Mouse (Mus musculus) liver, embryonic 11.5 days (tissue): ENCODE data around the gene Slc2a9. TPM values are rescaled to one million over a fixed set of nuclear protein-coding genes. Genes with fewer than 3 reads are reported as not detected.

Source experiments
- ATAC-seq: fragments of 200-750 bp; cut with Nextera tagmentation; replicated peaks from 2 replicates; pipeline ENCODE4 v1.8.0; 2017; ENCODE audit warnings: moderate number of reproducible peaks, mild to moderate bottlenecking, moderate TSS enrichment, moderate library complexity; ENCODE audit not compliant: low FRiP score
- DNase-seq: peaks from one replicate; pipeline ENCODE4 v3.0.0-alpha.2; 2017; ENCODE audit warnings: low spot score
- H3K27ac ChIP-seq: fragments of 300-500 bp; sonication (generic); 2 replicates; pipeline ENCODE4 v1.5.1; 2014; ENCODE audit warnings: mild to moderate bottlenecking, low read depth, low read length, control low read depth
- H3K27me3 ChIP-seq: fragments of 300-500 bp; sonication (generic); replicated peaks from 2 replicates; pipeline ENCODE4 v1.6.1; 2014; ENCODE audit warnings: low read length, mixed read lengths; ENCODE audit not compliant: control insufficient read depth, insufficient read depth
- H3K36me3 ChIP-seq: fragments of 300-500 bp; sonication (generic); 2 replicates; pipeline ENCODE4 v1.6.1; 2014; ENCODE audit warnings: mild to moderate bottlenecking, low read length, moderate library complexity, mixed read lengths; ENCODE audit not compliant: control insufficient read depth, insufficient read depth
- H3K4me1 ChIP-seq: fragments of 300-500 bp; sonication (generic); replicated peaks from 2 replicates; pipeline ENCODE4 v1.6.1; 2014; ENCODE audit warnings: low read length, mixed read lengths; ENCODE audit not compliant: control insufficient read depth, insufficient read depth
- H3K4me2 ChIP-seq: fragments of 300-500 bp; sonication (generic); 2 replicates; pipeline ENCODE4 v1.6.1; 2014; ENCODE audit warnings: mild to moderate bottlenecking, control low read depth, moderate library complexity
- H3K4me3 ChIP-seq: fragments of 300-500 bp; sonication (generic); 2 replicates; pipeline ENCODE4 v1.5.1; 2014; ENCODE audit warnings: low read depth, low read length, control low read depth
- H3K9ac ChIP-seq: fragments of 300-500 bp; sonication (generic); 2 replicates; pipeline ENCODE4 v1.6.1; 2014; ENCODE audit warnings: low read depth, low read length, control low read depth
- H3K9me3 ChIP-seq: fragments of 300-500 bp; sonication (generic); 2 replicates; pipeline ENCODE4 v1.6.1; 2016; ENCODE audit warnings: low read length, inconsistent platforms, mixed read lengths; ENCODE audit not compliant: control insufficient read depth
- WGBS: fragments of 180-500 bp; shearing (Covaris S2); extraction: QIAGEN DNeasy Blood & Tissue Kit; methylation state at CpG from one replicate; pipeline ENCODE4 v1.1.7; 2014; 5-methylcytosine and 5-hydroxymethylcytosine counted together
- polyA plus RNA-seq: library from polyadenylated mRNA; unstranded; fragments of >200 nt; fragmentation: Nextera tagmentation; extraction: Ambion mirVana; gene quantifications from 2 replicates; pipeline ENCODE4 v1.2.1, GENCODE M21; 2014

The Slc2a9 gene
- polyA plus RNA-seq, 1 experiment from 2014 or later: 1.8 TPM

GRCm38 (mm10) chr5:38318966-38319786 lies 183.8 kb downstream of the Slc2a9 start, which contains the start of gene Drd5:
TSS of gene Drd5 (plus strand) at chr5:38319367.
- DNase-seq: no peak
- Histone ChIP-seq H3K27me3 (peaks cover 51% of the 10 kb centered on the region), H3K36me3 (no peaks in the 10 kb centered on the region), H3K27ac (no peak within 1 kb of the TSS), H3K4me3 (peak within 1 kb of the TSS; percentile 32), H3K4me1 (0 out of 2 replicates have a peak, but pooled peaks cover 2% of the 10 kb centered on the region), H3K9me3 (no peaks in the 10 kb centered on the region), H3K9ac (no peak within 1 kb of the TSS), H3K4me2 (peak within 1 kb of the TSS; percentile 55)
- no peak for ATAC-seq
- WGBS: 4% methylated on average over 66 of the region's 67 CpGs

DNA sequence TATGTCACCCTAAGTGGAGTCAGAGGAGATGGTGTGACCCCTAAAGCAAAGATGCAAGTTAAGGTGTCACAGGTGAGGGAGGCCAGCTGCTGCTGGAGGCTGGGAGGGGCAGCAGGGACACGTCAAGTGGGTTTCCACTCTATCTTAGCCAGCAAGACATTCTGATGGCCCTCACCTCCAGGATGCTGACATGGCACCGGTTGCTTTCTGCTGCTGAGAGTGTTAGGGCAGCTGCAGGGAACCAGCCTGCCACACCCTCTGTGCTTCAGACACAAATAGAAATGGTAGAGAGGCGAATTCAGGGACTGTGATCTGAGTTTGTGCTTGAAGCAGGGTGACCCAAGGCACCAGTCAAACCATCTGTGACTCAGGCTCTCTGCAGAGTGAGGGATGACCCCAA lies 193.1 kb downstream of the Slc2a9 start:
- Histone ChIP-seq H3K4me1 (no peaks in the 10 kb centered on the region), H3K4me3 (no peak overlapping the region), H3K9ac (no peak overlapping the region), H3K36me3 (no peaks in the 10 kb centered on the region), H3K27ac (no peak overlapping the region), H3K27me3 (no peaks in the 10 kb centered on the region), H3K9me3 (no peaks in the 10 kb centered on the region; the same call in 1 of the 2 replicates), H3K4me2 (no peak overlapping the region)
- WGBS: 70% methylated on average over 3 of the region's 3 CpGs
- no peak for ATAC-seq
- no peak for DNase-seq

DNA sequence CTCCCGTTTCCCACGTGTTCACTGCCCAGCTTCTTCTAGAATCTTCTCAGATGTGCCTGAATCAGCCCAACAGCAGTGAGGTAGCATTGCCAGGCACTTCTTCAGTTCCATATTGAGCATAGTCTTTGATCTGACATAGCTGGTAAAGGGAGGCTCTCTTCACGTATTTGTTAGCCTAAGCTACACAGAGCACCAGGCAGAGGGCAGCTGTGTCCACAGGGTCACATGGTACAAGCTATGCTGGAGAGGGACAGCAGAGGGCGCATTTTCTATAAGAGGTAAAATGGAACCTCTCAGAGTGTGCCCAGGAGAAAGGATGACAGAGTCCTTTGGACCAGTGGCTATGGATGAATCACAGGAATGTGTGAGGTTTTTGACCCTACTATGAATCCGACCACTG lies 194.1 kb downstream of the Slc2a9 start:
- Histone ChIP-seq H3K9ac (no peak overlapping the region), H3K4me2 (no peak overlapping the region), H3K27ac (no peak overlapping the region), H3K27me3 (no peaks in the 10 kb centered on the region), H3K4me1 (no peaks in the 10 kb centered on the region), H3K36me3 (no peaks in the 10 kb centered on the region), H3K9me3 (no peaks in the 10 kb centered on the region; the same call in 1 of the 2 replicates), H3K4me3 (no peak overlapping the region)
- 47% methylated on average over 5 of the region's 5 CpGs for WGBS
- DNase-seq (no peak), ATAC-seq (peak; percentile 71)

DNA sequence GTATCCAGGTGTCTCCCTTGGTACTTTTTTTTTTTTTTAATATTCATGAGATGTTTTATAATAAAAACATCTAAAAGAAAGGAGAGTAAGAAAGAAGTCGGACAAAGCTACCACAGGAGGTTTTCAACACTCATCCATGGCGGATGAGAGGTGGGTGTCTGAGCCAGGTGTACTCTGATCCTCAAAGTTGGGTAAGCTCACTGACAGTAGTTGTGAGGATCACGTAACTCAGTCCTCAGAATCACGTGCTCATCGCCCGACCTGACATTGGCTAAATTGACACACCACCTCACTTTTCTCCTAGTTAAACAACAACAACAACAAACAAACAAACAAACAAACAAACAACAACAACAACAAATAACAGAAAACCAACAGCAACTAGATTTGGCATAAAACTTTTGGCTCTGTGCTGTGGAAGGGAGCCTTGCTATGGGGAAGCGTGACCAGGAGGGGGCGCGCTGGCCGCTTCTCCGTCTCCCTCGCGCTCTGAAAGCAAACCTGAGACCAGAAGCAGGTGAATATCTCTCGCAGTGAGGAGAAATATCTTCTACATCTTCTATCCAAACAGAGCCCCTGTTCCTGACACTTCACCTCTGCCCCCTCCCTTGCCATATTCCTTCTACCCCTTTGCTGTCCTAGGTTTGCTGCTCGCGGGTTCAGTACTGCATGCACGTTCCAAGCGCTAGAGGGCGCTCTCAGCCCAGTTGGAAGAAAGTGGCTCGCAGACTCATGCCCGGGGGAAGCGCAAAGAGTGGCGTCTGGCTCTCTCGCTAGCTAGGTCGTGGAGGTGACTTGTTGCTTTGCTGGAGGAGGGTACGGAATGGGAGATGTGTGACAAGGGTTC lies 195.5 kb downstream of the Slc2a9 start:
- no peaks in the 10 kb centered on the region for H3K36me3 ChIP-seq
- H3K9ac ChIP-seq: no peak overlapping the region
- peak; percentile 86 for DNase-seq
- 9% methylated on average over 26 of the region's 26 CpGs for WGBS
- H3K27ac ChIP-seq: no peak overlapping the region
- H3K9me3 ChIP-seq: no peaks in the 10 kb centered on the region
- peak overlapping the region; percentile 53 for H3K4me2 ChIP-seq
- peak overlapping the region; percentile 28 for H3K4me3 ChIP-seq
- H3K4me1 ChIP-seq: no peaks in the 10 kb centered on the region
- peak; percentile 76 for ATAC-seq
- H3K27me3 ChIP-seq: no peaks in the 10 kb centered on the region

DNA sequence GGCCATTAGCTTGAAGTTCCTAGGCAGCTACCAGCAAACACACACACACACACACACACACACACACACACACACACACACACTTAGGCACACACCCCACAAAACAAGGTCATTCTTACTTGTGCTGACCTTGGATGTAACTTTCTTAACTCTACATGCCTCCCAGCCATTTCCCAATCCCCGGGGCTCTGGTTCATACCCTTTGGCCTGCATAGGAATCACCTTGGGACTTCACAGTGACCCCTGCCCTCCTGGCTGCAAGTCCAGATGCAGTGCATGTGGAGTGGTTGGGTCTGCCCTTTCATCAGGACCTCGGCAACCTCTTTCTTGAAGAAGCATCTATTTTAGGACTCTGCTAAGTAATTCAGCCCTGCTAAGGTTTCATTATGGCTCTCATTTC lies 197.7 kb downstream of the Slc2a9 start:
- Histone ChIP-seq H3K4me3 (no peak overlapping the region), H3K27me3 (no peaks in the 10 kb centered on the region), H3K9ac (no peak overlapping the region), H3K9me3 (no peaks in the 10 kb centered on the region), H3K36me3 (no peaks in the 10 kb centered on the region), H3K4me2 (no peak overlapping the region), H3K27ac (no peak overlapping the region), H3K4me1 (no peaks in the 10 kb centered on the region)
- DNase-seq (no peak), ATAC-seq (no peak)
- WGBS: 71% methylated on average over 2 of the region's 2 CpGs

DNA sequence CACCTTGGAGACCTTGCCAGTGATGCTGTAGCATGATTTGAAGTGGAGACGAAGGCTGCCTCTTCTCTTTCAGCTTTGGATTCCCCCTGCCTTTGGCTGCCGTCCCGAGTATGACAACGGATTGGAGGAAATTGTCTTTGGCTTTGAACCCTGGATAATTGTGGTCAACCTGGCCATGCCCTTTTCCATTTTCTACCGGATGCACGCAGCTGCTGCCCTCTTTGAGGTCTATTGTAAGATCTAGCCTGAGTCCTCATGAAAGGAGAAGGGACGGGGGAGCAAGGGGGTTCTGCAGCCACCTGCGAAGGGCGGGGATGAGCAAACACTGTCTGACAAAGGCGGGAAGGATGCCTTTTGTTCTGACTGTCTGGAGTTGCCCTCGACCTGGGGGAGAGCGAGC lies 200.3 kb downstream of the Slc2a9 start:
- Histone ChIP-seq H3K36me3 (no peaks in the 10 kb centered on the region), H3K9me3 (no peaks in the 10 kb centered on the region), H3K4me2 (no peak overlapping the region), H3K4me1 (no peaks in the 10 kb centered on the region), H3K27ac (no peak overlapping the region), H3K9ac (no peak overlapping the region), H3K27me3 (no peaks in the 10 kb centered on the region), H3K4me3 (no peak overlapping the region)
- DNase-seq: no peak
- WGBS: 59% methylated on average over 12 of the region's 12 CpGs
- ATAC-seq: no peak

GRCm38 (mm10) chr5:38301761-38302411 lies 201.1 kb downstream of the Slc2a9 start:
- Histone ChIP-seq H3K4me1 (no peaks in the 10 kb centered on the region), H3K9ac (no peak overlapping the region), H3K36me3 (no peaks in the 10 kb centered on the region), H3K27ac (no peak overlapping the region), H3K4me2 (no peak overlapping the region), H3K4me3 (no peak overlapping the region), H3K9me3 (no peaks in the 10 kb centered on the region), H3K27me3 (no peaks in the 10 kb centered on the region)
- WGBS: 83% methylated on average over 12 of the region's 12 CpGs
- ATAC-seq (no peak), DNase-seq (no peak)
